Mouse (Mus musculus) erythroblast, adult 5-6 weeks (primary cell): Measurements from ENCODE around the gene Igf2r. TPM values are rescaled to one million over a fixed set of nuclear protein-coding genes. Genes with fewer than 3 reads are reported as not detected.

Source experiments
- ATAC-seq: replicated peaks from 2 replicates; pipeline ENCODE4 v1.8.0; 2016; ENCODE audit warnings: moderate number of reproducible peaks, mild to moderate bottlenecking, moderate TSS enrichment, inconsistent platforms; ENCODE audit not compliant: poor library complexity, low FRiP score, severe bottlenecking
- total RNA-seq, 2 experiments: library from RNA; stranded (forward) in 1 of 2; stranded (reverse) in 1 of 2; fragments of 150-400 nt in 1 of 2; fragments of 200-764, 138-1000 nt in 1 of 2; gene quantifications; 2 replicates each; pipeline versions ENCODE4 v1.2.3 to v1.2.4; 2015 to 2017; ENCODE audit warnings: low replicate concordance in 2 of 2

The Igf2r gene
- total RNA-seq, 2 experiments from 2014 or later: 0.96 to 4.9 TPM

DNA sequence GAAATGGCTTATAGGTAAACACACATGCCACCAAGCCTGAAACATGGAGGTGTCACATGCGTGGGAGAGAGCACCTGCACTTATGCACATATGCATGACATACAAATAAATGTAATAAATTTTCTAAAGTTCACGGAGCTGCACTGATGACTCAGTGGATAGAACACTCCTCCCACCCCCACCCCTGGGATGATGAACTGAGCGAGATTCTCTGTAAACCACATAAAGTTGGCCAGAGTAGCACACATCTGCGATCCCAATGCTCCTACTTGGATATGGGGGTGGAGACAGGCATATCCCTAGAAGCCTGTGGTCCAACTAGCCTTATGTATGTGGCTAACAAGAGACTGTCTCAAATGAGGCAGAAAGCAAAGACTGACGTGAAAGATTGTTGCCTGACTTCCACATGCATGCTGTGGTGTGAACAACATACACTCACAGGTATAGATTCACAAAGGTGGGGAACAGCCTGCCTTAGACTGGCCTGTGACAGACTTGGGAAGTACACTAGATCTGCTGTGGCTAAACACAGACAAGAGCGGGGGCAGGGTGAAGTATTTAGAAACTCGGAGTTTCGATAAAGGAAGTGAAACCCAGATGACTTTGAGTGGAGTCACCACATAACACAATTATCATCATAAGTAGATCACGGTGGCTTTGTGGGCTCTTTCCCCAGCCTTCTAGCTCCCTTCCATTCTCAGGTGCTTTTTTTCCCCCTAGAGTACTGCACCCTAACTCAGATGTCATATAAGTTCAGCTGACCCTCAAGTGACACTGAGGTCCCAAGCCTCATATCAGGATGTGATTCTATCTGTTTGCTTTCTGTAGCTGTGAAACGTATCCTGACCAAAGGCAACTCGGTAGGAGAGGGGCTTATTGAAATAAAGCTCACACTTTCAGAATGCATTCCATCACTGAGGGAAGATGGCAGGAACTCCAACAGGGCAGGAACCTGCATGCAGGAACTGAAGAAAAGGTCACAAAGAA, 13.7 kb upstream of the Igf2r start:
- no peak for ATAC-seq

DNA sequence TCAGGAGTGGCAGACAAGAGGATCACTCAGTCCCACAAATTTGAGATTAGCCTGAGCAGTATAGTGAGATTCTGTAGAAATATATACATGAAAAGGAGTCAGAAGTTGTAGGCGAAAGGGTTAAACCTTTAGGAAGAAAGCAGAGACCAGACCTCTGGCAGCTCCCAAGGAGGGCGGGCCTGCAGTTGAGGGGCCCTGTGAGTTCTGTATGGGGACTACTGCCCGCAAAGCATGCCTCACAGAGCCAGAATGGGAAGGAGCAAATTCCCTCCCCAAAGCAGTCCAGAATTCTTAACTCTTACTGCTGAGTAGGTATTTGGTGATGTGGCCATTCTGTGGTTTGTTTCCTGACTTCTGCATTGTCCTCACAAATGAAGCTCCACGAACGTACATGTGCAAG, 11.6 kb upstream of the Igf2r start:
- ATAC-seq: no peak

DNA sequence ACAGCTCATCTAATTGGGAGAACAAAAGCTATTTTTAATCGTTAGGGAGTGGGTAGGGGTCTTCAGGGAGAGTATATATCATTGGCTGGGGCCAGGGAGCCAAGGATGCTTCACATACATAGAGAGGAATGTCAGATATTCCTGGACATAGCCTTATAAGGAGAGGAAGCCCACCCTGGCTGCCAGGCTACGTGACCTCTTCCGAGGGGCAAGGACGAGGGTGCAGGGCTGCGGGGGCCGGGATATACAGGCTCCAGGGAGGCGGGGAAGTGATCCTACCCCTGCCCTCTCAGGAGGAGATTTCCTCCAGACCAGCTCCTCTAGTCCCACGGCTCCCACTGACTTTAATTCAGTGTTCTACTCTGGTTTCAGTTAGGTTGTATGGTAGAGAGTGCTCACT, 10.7 kb upstream of the Igf2r start:
- no peak for ATAC-seq

DNA sequence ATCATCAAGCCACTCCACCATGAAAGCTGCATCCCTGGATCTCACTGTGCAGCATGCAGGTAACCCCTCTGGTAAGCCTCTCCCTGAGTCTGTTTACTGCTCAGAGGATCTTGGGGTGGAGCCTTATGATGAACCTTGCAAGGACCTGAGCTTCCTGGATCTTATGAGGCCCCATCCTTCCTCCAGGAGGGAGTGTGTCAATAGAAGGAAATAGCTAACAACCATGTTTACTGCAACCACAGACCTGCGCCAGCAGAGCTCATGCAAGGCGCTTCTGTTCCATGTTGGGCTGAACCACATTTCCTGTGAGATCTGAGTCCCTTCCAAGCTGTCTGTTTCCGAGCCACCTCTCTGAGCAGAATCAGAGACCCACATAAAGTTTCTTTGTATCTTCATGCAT, 10.0 kb upstream of the Igf2r start:
- no peak for ATAC-seq

DNA sequence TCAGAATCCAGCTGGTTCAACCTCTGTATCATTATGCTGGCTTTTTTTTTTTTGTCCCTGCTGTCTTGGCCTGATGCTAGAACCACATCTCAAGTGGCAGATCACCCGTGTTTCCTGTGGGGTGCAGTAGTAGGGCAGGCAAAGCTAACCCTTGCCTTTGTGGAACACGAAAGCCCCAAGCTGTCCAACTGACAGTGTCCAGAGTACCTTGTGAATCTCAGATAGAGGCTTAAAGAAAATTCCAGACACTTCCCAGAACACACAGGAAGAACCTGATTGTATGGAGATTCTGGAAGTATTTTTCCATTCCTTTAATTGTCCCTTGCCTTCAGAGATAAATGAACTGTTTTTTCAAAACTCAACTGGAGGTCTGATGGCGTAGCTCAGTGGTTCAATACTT, 4.5 kb upstream of the Igf2r start:
- ATAC-seq: no peak

DNA sequence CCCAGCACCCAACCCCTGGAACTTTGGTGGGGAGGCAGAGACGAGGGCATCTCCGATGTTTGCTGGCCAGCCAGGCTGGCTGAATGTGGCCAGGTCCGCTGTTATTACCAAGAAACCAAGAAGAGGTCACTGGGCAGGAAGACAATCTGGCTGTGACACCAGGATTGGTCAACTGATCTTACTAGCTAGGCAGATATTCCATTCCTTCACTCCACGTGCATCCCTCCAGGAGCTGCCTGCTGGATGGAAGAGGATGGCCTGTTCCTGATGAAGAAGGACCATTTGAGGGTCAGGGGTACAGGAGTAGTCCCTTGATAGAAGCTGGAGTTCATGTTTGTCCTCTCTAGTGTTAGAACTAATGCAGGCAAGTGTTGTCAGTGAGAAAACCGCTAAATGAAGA, 1.0 kb upstream of the Igf2r start:
- ATAC-seq: no peak

DNA sequence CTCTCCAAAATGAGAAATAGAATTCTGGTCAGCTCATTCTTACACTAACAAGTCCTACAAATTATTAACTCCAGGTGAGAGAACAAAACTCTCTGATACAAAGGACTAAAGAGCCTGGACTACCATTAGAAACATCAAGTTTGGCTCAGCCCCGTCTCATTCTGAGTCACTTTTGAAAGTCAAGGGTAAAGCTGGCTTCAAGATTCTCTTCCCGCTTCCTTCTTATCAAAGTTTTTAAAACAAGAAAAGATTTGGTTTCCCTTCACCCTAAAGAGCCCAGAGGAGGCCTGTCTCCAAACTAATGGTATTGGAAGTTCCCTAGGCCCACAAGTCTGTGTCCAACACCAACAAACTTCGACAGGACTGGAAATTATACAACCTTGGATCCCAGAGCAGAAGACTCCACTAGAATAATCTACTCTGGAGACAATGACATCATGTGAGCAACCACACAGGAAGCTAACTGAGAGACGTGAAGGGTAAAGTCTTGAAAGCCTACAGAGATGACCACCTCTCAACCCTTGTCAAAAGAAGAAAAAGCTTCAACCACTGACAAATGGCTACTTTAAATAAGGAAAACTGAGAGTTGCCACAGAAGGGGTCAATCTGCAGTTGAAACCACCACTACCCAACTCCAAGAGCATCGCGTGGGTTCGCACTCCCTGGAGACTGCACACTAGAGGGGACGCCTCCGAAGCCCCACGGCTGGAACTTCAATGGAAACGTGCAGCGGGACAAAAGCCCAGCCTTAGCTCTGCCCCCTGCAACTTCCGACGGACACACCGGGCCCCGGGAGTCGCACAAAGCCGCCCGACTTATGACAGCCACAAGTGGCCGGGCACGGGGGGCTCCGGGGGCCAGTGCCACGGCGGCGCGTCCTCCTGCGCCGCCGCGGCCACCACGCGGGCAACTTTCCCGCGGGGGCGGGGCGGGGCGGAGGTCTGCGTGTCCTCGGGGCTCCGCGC, 767 bp downstream of the Igf2r start:
- ATAC-seq: no peak

DNA sequence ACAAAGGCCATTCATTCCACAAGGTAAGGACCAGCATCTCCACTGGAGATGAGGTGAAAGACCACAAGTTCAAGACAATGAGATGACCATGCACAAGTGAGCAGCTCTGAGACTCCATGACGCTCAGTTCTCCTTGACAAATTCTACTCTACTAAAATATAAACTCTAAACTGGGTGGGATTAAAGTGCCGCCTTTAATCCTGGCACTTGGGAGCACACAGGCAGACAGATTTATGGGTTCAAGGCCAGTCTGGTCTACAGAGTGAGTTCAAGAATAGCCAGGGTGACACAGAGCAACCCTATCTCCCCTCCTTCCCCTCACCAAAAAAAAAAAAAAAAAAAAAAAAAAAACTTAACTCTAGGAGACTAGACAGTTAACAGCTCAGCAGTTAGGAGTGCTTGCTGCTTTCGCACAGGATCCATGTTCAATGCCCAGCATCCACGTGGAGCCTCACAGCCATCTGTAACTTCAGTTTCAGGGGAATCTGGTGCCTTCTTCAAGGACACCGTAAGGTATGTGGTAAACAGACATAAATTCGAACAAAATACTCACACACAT, 2.1 kb downstream of the Igf2r start:
- no peak for ATAC-seq

DNA sequence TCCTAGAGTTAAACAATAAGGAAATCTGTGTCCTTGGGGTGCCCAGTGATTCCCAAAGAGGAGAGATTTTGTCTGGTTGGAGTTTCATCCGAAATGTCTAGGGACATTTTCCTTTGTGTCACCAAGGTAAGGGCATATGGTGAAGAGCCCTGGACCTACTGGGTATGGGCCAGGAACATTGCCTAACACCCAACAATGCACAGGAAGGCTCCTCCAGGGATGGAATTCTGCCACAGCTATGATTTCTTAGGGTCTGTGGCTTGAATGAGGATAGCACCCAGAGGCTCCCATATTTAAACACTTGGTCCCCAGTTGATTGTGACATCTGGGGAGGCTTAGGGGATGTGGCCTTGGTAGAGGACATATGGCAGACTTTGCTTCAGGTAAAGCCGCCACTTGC, 6.1 kb downstream of the Igf2r start:
- ATAC-seq: no peak

DNA sequence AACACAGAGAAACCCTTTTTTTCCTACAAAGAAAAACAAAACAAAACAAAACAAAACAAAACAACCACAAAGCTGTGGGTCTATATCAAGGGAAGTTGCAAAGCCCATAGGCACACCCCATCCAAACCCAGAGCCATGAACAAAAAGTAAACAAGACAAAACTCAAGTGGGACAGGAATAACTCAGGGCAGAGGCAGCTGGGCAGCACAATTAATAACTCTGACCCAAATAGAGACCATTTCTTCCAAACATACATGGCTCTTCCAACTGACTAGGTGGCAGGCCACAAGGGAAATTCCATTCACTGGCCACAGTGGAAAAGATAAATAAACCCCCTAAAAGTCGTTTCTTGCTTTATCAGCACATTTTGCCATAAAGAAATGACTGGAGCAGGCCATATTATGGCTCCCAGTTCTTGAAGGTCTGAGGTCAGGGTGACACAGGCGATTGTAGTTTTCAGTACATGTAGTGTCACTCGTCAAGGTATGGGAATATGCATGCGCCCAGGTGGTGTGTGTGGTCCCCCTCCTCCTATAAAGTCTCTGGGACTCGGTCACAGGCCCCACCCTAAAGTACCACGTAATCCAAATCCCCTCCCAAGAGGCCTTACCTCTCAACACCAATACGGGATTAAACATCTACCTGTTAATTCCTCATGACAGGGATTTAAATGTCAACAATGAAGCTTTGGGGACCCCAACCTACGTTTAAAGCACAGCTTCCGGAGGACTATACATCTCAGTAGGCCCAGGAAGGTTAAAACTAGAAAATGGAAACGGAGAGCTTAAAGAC, 8.9 kb downstream of the Igf2r start:
- ATAC-seq: no peak

DNA sequence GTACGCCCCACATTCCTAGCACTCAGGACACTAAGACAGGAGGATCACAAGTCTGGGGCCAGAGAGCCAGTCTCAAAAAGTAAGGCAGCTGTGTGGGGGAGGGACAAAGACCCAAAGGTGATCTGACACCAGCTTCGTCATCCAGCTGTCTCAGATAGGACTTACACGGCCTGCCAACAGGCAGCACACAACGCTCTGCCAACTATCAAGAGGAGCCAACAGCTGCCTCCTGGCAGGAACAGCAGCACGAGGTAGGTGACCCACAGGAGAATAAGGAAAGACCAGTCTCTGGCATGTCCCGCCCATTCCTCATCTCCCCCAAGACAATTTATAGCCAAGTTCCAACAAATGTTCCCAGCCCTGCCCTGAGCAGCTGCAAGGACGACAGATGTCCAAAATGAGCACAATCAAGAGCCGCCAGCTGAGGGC, 9.8 kb downstream of the Igf2r start:
- ATAC-seq: 0 out of 2 replicates have a peak, but pooled peaks have one; percentile 42

DNA sequence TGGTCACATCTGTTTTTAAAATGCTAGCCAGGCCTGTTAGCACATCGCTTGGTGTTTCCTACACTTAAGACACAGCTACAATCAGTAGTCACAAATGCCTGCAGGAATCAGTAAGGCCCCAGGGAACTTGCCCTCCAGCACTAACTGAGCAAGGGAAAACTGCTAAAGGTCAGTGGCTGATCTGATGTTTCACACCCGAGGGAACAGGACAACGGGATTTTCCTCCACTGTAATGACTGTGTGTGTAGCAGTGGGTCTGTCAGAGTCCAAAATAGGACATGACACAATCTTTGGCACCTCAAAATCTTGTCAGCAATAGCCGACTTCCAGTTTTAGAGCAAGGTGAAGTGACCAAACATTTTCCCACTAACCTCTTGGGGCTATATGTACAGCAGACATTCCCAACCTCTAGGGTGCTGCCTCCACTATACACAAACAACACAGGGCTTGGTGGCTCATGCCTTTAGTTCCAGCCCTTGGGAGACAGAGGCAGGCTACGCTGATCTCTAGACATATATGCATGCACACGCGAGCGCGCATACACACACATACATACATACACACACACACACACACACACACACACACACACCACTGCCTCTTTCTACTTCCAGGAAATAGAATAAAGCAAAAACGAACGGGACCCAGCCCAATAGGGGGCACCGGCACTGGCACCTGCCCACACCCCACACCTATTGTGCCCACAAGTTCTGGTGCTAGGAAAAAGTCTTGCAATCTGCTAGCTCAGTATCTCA, 10.6 kb downstream of the Igf2r start:
- no peak for ATAC-seq

DNA sequence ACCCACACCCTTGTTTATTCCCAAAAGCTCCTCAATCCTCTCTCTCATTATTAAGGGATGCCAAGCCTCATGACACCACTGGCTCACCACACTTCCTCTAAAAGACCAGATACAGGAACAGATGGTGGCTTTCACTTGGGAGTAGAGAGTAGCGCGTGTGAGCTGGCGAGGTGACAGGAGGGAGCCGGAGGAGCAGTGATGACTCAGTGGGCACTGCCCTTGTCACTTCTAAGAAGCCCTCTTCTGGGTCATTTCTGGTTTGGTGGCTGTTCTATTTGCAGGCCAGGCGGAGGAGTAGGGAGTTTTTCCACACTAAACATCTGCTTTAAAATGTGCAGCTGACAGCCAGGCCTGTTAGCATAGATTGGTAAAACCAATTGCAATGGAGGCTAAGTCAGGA, 11.5 kb downstream of the Igf2r start:
- no peak for ATAC-seq

DNA sequence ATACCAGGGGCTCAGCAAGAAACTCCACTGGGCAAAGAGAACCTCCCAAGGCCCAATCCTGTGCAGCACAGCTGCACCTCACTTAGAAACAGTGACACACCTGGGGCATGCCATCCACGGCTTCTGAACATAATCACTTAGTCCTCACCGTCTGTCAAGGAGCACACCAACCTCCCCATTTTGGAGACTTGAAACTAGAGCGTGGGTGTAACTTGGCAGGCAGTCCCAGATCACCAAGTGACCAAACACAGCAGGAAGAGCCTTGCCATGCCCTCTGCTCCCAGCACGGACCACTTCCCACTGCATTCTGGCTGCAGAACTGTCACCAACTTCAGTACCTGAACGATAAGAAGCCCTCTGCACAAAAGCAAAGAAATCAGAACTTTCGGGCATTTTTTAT, 12.3 kb downstream of the Igf2r start:
- no peak for ATAC-seq

DNA sequence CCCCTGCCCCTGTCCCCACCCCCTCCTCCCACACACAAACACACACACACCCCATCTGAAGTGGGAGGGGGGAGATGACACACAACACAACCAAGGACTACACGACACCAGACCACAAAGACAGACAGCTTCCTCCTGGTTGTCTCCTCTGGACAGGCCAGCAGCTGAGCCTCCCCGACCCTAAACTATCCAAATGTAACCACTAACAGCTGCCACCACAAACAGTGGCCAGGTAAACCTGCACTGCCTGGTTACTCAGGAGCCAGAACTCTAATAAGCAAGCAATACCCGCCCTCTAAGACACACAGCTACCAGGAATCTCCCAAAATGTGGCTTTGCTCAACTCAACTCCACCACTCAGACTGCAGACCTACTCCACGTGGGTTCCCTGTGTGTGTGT, 13.5 kb downstream of the Igf2r start:
- no peak for ATAC-seq

DNA sequence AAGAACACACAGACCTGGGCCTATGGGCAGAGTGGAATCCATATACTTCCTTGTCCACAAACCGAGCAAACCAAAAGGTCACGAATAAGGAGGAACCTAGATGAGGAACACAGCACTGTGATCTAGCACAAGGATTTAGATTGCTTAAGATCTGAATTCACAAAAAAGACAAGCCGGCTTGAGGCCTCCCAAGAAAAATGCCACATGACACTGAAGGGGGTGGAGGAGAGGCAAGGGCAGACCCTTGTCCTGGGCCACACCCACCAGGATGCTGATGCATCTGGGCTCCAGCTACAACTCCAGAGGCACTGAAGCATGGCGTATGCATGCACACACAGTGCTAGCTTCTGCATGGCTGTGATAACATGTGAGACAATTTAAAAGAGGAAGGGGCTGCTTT, 14.3 kb downstream of the Igf2r start:
- ATAC-seq: no peak

DNA sequence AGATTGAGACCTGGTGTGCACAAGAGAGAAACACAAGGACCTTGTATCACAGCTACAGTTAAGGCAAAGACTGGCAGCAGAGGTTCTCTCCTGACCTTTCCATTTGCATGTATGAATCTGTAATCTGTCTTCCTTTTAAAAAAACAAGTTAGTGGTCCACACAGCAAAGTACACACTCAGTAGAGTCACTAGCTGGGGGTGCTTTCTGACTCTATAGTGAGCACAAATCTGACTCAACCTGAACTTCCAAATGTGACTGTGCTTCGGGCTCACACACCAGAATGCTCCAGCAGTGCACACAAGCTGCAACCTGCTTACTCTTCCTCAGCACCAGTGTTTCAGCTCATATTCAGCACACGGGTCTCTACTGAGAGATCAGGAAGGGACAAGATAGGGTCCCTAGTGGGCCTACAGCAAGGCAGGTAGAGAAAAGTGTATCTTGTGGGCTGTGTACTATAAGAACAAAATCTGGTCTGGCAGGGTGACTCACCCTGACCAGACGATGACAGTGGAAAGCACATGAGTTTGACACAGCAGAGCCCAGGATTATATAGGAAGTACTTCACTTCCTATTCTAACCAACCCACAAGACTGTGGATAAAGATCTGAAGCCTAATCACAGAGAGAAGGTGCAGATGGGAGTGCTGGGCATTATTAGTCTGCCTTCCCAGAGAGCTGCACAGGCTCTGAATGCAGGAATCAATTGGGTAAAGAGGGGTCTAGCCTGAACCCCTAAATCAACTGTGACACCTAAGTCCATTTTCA, 15.0 kb downstream of the Igf2r start:
- ATAC-seq: no peak

DNA sequence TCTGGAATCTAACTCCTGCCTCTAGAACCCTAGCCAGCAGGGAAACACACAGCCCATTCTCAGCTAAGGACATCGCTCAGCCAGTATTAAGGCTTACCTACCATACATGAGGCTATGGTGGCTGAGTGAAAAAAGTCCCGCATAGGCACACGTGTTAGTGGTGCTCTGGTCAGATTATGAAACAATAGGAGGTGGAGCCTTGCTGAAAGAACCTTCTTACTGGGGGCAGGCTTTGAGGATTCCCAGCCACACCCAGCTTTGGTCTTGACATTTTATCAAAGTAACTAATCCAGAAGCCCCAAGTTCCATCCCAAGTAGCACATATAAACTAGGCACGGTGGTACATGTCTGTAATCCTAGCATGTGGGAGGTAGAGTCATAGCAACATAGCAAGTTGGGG, 16.4 kb downstream of the Igf2r start:
- ATAC-seq: no peak
